Mouse (Mus musculus): Measurements from ENCODE around the gene Tipin. TPM values are rescaled to one million over a fixed set of nuclear protein-coding genes. Genes with fewer than 3 reads are reported as not detected.
A peak's percentile ranks its signal among the peaks of the same experiment; 100 is the strongest.

Gene Tipin
- polyA plus RNA-seq, 1 experiment from 2014 or later, result 224 TPM

- H3K9ac ChIP-seq (ENCODE audit: low read length), result no peak overlapping the region
- no peak overlapping the region for H3K27ac ChIP-seq (ENCODE audit: low read length)
- ATAC-seq (ENCODE audit: low read depth), result no peak
- no peaks in the 10 kb centered on the region for H3K9me3 ChIP-seq (ENCODE audit: control insufficient read depth, low read length)
- no peak overlapping the region for H3K4me3 ChIP-seq (ENCODE audit: low read length)
- H3K4me2 ChIP-seq (ENCODE audit: low read depth, low read length), result no peak overlapping the region
- WGBS, result 55% methylated on average over 1 of the region's 1 CpGs
- H3K36me3 ChIP-seq (ENCODE audit: control insufficient read depth, insufficient read depth, low read length), result no peaks in the 10 kb centered on the region
- H3K4me1 ChIP-seq (replicated peaks; ENCODE audit: control insufficient read depth, insufficient read depth, low read length), result peaks cover 13% of the 10 kb centered on the region
- H3K27me3 ChIP-seq (ENCODE audit: control insufficient read depth, insufficient read depth, low read depth, low read length), result no peaks in the 10 kb centered on the region
Measured at GRCm38 (mm10) chr9:64249371-64249770, 32.0 kb upstream of the Tipin start.

DNA sequence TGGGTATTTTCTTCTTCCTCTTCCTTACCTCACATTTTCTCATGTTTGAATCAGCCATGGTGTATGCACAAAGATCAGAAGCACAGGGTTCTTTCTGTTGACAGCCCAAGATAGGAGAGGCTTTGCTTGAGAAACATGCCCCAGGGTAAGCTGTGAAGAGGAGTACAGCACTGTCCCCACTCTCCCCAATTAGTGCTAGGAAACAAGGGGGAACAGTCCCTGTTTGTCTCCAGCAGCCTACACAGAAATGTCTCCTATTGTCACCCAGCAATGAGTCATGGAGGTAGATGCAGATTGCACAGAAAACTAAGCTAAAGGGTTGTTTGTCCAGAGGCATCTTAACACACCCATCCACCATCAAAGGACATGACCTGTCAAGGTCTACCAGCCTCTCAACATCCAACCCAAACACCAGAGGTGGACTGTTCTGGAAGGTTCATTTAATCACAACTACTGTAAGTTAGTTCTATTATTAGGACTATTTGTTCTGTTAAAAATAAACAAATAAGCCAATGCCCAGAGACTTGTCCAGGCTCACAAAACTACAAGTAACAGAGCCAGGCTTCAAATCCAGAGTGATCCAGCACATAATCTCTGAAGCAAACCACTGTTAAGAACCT is 31.2 kb upstream of the Tipin start:
- Histone ChIP-seq H3K4me3 (ENCODE audit: low read length) (no peak overlapping the region), H3K27me3 (ENCODE audit: control insufficient read depth, insufficient read depth, low read depth, low read length) (no peaks in the 10 kb centered on the region), H3K9me3 (ENCODE audit: control insufficient read depth, low read length) (no peaks in the 10 kb centered on the region), H3K4me2 (ENCODE audit: low read depth, low read length) (no peak overlapping the region), H3K36me3 (ENCODE audit: control insufficient read depth, insufficient read depth, low read length) (no peaks in the 10 kb centered on the region), H3K9ac (ENCODE audit: low read length) (no peak overlapping the region), H3K4me1 (replicated peaks; ENCODE audit: control insufficient read depth, insufficient read depth, low read length) (peaks cover 13% of the 10 kb centered on the region), H3K27ac (ENCODE audit: low read length) (no peak overlapping the region)
- no peak for ATAC-seq (ENCODE audit: low read depth)

DNA sequence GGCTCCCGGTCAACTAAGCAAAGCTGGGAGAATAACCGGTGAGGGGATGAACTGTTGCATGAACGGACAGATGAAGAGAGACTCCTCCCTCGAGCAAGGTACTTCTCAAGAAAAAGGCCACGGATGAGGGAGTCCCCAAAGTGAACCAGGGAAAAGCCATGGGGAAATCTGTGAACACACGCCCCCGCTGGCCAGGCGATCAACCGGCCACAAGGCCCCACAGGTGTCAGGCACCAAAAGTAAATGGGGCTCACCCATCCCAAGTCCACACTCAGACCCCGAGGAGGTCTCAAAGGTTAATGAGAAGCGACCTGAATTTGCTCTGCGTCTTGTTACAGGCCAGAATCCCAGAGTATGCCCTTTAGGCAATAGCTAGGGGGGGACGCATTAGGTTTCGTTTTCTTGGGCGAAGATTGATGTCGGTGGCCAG is 28.8 kb upstream of the Tipin start:
- Histone ChIP-seq H3K36me3 (ENCODE audit: control insufficient read depth, insufficient read depth, low read length) (no peaks in the 10 kb centered on the region), H3K9me3 (ENCODE audit: control insufficient read depth, low read length) (no peaks in the 10 kb centered on the region), H3K9ac (ENCODE audit: low read length) (peak overlapping the region; percentile 92), H3K4me1 (replicated peaks; ENCODE audit: control insufficient read depth, insufficient read depth, low read length) (peaks cover 13% of the 10 kb centered on the region), H3K27ac (ENCODE audit: low read length) (peak overlapping the region; percentile 92), H3K4me3 (ENCODE audit: low read length) (peak overlapping the region; percentile 99), H3K27me3 (ENCODE audit: control insufficient read depth, insufficient read depth, low read depth, low read length) (no peaks in the 10 kb centered on the region), H3K4me2 (ENCODE audit: low read depth, low read length) (peak overlapping the region; percentile 90)
- WGBS, result under 1% methylated on average over 16 of the region's 16 CpGs
- no peak for ATAC-seq (ENCODE audit: low read depth)

- Histone ChIP-seq H3K9ac (ENCODE audit: low read length) (peak within 1 kb of the TSS; percentile 92), H3K4me2 (ENCODE audit: low read depth, low read length) (peak within 1 kb of the TSS; percentile 90), H3K27me3 (ENCODE audit: control insufficient read depth, insufficient read depth, low read depth, low read length) (no peaks in the 10 kb centered on the region), H3K27ac (ENCODE audit: low read length) (peak within 1 kb of the TSS; percentile 92), H3K9me3 (ENCODE audit: control insufficient read depth, low read length) (no peaks in the 10 kb centered on the region), H3K36me3 (ENCODE audit: control insufficient read depth, insufficient read depth, low read length) (no peaks in the 10 kb centered on the region), H3K4me3 (ENCODE audit: low read length) (peak within 1 kb of the TSS; percentile 99), H3K4me1 (replicated peaks; ENCODE audit: control insufficient read depth, insufficient read depth, low read length) (peaks cover 13% of the 10 kb centered on the region)
- ATAC-seq (ENCODE audit: low read depth), result peak; percentile 99
- WGBS, result under 1% methylated on average over 89 of the region's 89 CpGs
Measured at GRCm38 (mm10) chr9:64253021-64253904, 28.1 kb upstream of the Tipin start, which contains the start of gene Map2k1. Gene Map2k1, minus strand, starts transcription at chr9:64253631.

DNA sequence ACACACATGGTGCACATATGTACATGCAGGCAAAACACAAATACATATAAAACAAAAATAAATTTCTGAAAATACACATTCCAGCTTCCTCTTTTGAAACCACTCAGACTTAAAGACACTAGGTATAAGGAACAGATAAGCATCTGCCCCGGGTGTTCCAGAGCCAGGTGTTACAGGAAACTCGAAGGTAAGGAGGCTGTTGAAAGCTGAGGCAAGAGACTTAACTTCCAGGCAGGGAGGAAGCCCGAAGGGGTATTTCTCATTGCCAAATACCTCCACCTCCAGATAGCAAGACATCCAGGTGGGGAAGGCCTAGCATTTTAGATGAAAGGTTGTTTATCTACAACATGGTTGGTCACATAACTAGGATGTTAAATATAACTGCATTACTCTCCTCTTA is 26.0 kb upstream of the Tipin start:
- no peak overlapping the region for H3K27ac ChIP-seq (ENCODE audit: low read length)
- no peak overlapping the region for H3K4me2 ChIP-seq (ENCODE audit: low read depth, low read length)
- H3K27me3 ChIP-seq (ENCODE audit: control insufficient read depth, insufficient read depth, low read depth, low read length), result no peaks in the 10 kb centered on the region
- no peak overlapping the region for H3K4me3 ChIP-seq (ENCODE audit: low read length)
- ATAC-seq (ENCODE audit: low read depth), result no peak
- 70% methylated on average over 3 of the region's 3 CpGs for WGBS
- no peaks in the 10 kb centered on the region for H3K9me3 ChIP-seq (ENCODE audit: control insufficient read depth, low read length)
- H3K9ac ChIP-seq (ENCODE audit: low read length), result no peak overlapping the region
- peaks cover 13% of the 10 kb centered on the region for H3K4me1 ChIP-seq (replicated peaks; ENCODE audit: control insufficient read depth, insufficient read depth, low read length)
- H3K36me3 ChIP-seq (ENCODE audit: control insufficient read depth, insufficient read depth, low read length), result no peaks in the 10 kb centered on the region

GRCm38 (mm10) chr9:64256204-64256603 is 25.2 kb upstream of the Tipin start:
- H3K4me2 ChIP-seq (ENCODE audit: low read depth, low read length), result no peak overlapping the region
- no peaks in the 10 kb centered on the region for H3K9me3 ChIP-seq (ENCODE audit: control insufficient read depth, low read length)

GRCm38 (mm10) chr9:64259906-64260305 is 21.5 kb upstream of the Tipin start:
- Histone ChIP-seq H3K27me3 (ENCODE audit: control insufficient read depth, insufficient read depth, low read depth, low read length) (no peaks in the 10 kb centered on the region), H3K9me3 (ENCODE audit: control insufficient read depth, low read length) (no peaks in the 10 kb centered on the region), H3K4me3 (ENCODE audit: low read length) (no peak overlapping the region), H3K4me1 (replicated peaks; ENCODE audit: control insufficient read depth, insufficient read depth, low read length) (no peaks in the 10 kb centered on the region), H3K9ac (ENCODE audit: low read length) (no peak overlapping the region), H3K4me2 (ENCODE audit: low read depth, low read length) (no peak overlapping the region), H3K36me3 (ENCODE audit: control insufficient read depth, insufficient read depth, low read length) (no peaks in the 10 kb centered on the region), H3K27ac (ENCODE audit: low read length) (no peak overlapping the region)
- 63% methylated on average over 5 of the region's 5 CpGs for WGBS
- peak; percentile 54; the same call in 1 of the 2 replicates for ATAC-seq (ENCODE audit: low read depth)

More at GRCm38 (mm10) chr9:64256204-64256603, 25.2 kb upstream of the Tipin start:
- Histone ChIP-seq H3K27ac (ENCODE audit: low read length) (no peak overlapping the region), H3K9ac (ENCODE audit: low read length) (no peak overlapping the region), H3K27me3 (ENCODE audit: control insufficient read depth, insufficient read depth, low read depth, low read length) (no peaks in the 10 kb centered on the region), H3K4me1 (replicated peaks; ENCODE audit: control insufficient read depth, insufficient read depth, low read length) (peaks cover 11% of the 10 kb centered on the region), H3K36me3 (ENCODE audit: control insufficient read depth, insufficient read depth, low read length) (no peaks in the 10 kb centered on the region), H3K4me3 (ENCODE audit: low read length) (no peak overlapping the region)
- WGBS, result 87% methylated on average over 3 of the region's 3 CpGs
- ATAC-seq (ENCODE audit: low read depth), result no peak

GRCm38 (mm10) chr9:64261023-64261422 is 20.4 kb upstream of the Tipin start:
- Histone ChIP-seq H3K9me3 (ENCODE audit: control insufficient read depth, low read length) (no peaks in the 10 kb centered on the region), H3K4me3 (ENCODE audit: low read length) (no peak overlapping the region), H3K27me3 (ENCODE audit: control insufficient read depth, insufficient read depth, low read depth, low read length) (no peaks in the 10 kb centered on the region), H3K4me1 (replicated peaks; ENCODE audit: control insufficient read depth, insufficient read depth, low read length) (no peaks in the 10 kb centered on the region), H3K9ac (ENCODE audit: low read length) (no peak overlapping the region), H3K36me3 (ENCODE audit: control insufficient read depth, insufficient read depth, low read length) (no peaks in the 10 kb centered on the region), H3K4me2 (ENCODE audit: low read depth, low read length) (no peak overlapping the region), H3K27ac (ENCODE audit: low read length) (no peak overlapping the region)
- no peak for ATAC-seq (ENCODE audit: low read depth)
- 73% methylated on average over 4 of the region's 4 CpGs for WGBS

GRCm38 (mm10) chr9:64264813-64265212 is 16.6 kb upstream of the Tipin start:
- Histone ChIP-seq H3K36me3 (ENCODE audit: control insufficient read depth, insufficient read depth, low read length) (no peaks in the 10 kb centered on the region), H3K9ac (ENCODE audit: low read length) (no peak overlapping the region), H3K9me3 (ENCODE audit: control insufficient read depth, low read length) (no peaks in the 10 kb centered on the region), H3K27me3 (ENCODE audit: control insufficient read depth, insufficient read depth, low read depth, low read length) (no peaks in the 10 kb centered on the region), H3K4me3 (ENCODE audit: low read length) (no peak overlapping the region), H3K4me1 (replicated peaks; ENCODE audit: control insufficient read depth, insufficient read depth, low read length) (no peaks in the 10 kb centered on the region), H3K4me2 (ENCODE audit: low read depth, low read length) (no peak overlapping the region), H3K27ac (ENCODE audit: low read length) (no peak overlapping the region)
- ATAC-seq (ENCODE audit: low read depth), result no peak
- 30% methylated on average over 1 of the region's 1 CpGs for WGBS

Data from lung, embryonic 16.5 days (tissue).